Mouse (Mus musculus) intestine, embryonic 15.5 days (tissue): ENCODE results near the gene Map3k6. TPM values are rescaled to one million over a fixed set of nuclear protein-coding genes. Genes with fewer than 3 reads are reported as not detected.
A peak's percentile ranks its signal among the peaks of the same experiment; 100 is the strongest.

Source experiments
- ATAC-seq: fragments of 200-750 bp; cut with Nextera tagmentation; 2 replicates; pipeline ENCODE4 v1.8.0; 2017; ENCODE audit warnings: moderate TSS enrichment, moderate library complexity
- H3K27ac ChIP-seq: fragments of 300-500 bp; sonication (generic); 2 replicates; pipeline ENCODE4 v1.5.1; 2015; ENCODE audit warnings: mild to moderate bottlenecking, inconsistent platforms
- H3K27me3 ChIP-seq: fragments of 300-500 bp; sonication (generic); replicated peaks from 2 replicates; pipeline ENCODE4 v1.6.1; 2015; ENCODE audit warnings: inconsistent platforms
- H3K36me3 ChIP-seq: fragments of 300-500 bp; sonication (generic); 2 replicates; pipeline ENCODE4 v1.6.1; 2015; ENCODE audit warnings: inconsistent platforms
- H3K4me1 ChIP-seq: fragments of 300-500 bp; sonication (generic); replicated peaks from 2 replicates; pipeline ENCODE4 v1.6.1; 2015; ENCODE audit warnings: inconsistent platforms
- H3K4me2 ChIP-seq: fragments of 300-500 bp; sonication (generic); replicated peaks from 2 replicates; pipeline ENCODE4 v1.6.1; 2015; ENCODE audit warnings: mild to moderate bottlenecking, inconsistent platforms
- H3K4me3 ChIP-seq: fragments of 300-500 bp; sonication (generic); replicated peaks from 2 replicates; pipeline ENCODE4 v1.5.1; 2015; ENCODE audit warnings: inconsistent platforms
- H3K9ac ChIP-seq: fragments of 300-500 bp; sonication (generic); 2 replicates; pipeline ENCODE4 v1.6.1; 2015; ENCODE audit warnings: inconsistent platforms
- H3K9me3 ChIP-seq: fragments of 300-500 bp; sonication (generic); 2 replicates; pipeline ENCODE4 v1.6.1; 2016; ENCODE audit warnings: inconsistent platforms
- WGBS: fragments of 180-500 bp; shearing (Covaris S2); methylation state at CpG from one replicate; pipeline ENCODE4 v1.1.7; 2015; 5-methylcytosine and 5-hydroxymethylcytosine counted together
- polyA plus RNA-seq: library from polyadenylated mRNA; unstranded; fragments of >200 nt; fragmentation: Nextera tagmentation; extraction: Ambion mirVana; gene quantifications from 2 replicates; pipeline ENCODE4 v1.2.1, GENCODE M21; 2015

Gene Map3k6
- polyA plus RNA-seq, 1 experiment from 2014 or later = 3.0 TPM

- Histone ChIP-seq H3K4me2 (no peak overlapping the region), H3K27ac (peak overlapping the region; percentile 44; the same call in 1 of the 2 replicates), H3K4me3 (no peak overlapping the region), H3K36me3 (no peaks in the 10 kb centered on the region), H3K4me1 (peaks cover 54% of the 10 kb centered on the region), H3K27me3 (no peaks in the 10 kb centered on the region), H3K9me3 (no peaks in the 10 kb centered on the region), H3K9ac (no peak overlapping the region)
- WGBS = 92% methylated on average over 3 of the region's 3 CpGs
- no peak for ATAC-seq
Observed at GRCm38 (mm10) chr4:133202254-133202653, 38.4 kb upstream of the Map3k6 start.

GRCm38 (mm10) chr4:133203591-133203990 is 37.0 kb upstream of the Map3k6 start:
- peaks cover 41% of the 10 kb centered on the region for H3K4me1 ChIP-seq
- no peak overlapping the region for H3K9ac ChIP-seq
- no peaks in the 10 kb centered on the region for H3K9me3 ChIP-seq
- no peak overlapping the region for H3K4me3 ChIP-seq
- 69% methylated on average over 3 of the region's 3 CpGs for WGBS
- no peaks in the 10 kb centered on the region for H3K36me3 ChIP-seq
- no peaks in the 10 kb centered on the region for H3K27me3 ChIP-seq
- H3K27ac ChIP-seq = no peak overlapping the region
- no peak overlapping the region for H3K4me2 ChIP-seq
- ATAC-seq = no peak

- H3K9ac ChIP-seq = no peak overlapping the region
- no peak overlapping the region for H3K4me2 ChIP-seq
- no peaks in the 10 kb centered on the region for H3K9me3 ChIP-seq
- H3K4me1 ChIP-seq = peaks cover 33% of the 10 kb centered on the region
- H3K4me3 ChIP-seq = no peak overlapping the region
- 24% methylated on average over 7 of the region's 7 CpGs for WGBS
- no peaks in the 10 kb centered on the region for H3K36me3 ChIP-seq
- no peaks in the 10 kb centered on the region for H3K27me3 ChIP-seq
- ATAC-seq = no peak
- H3K27ac ChIP-seq = peak overlapping the region; percentile 38
Observed at GRCm38 (mm10) chr4:133204379-133204778, 36.2 kb upstream of the Map3k6 start.

- Histone ChIP-seq H3K4me3 (no peak overlapping the region), H3K9me3 (no peaks in the 10 kb centered on the region), H3K4me2 (no peak overlapping the region), H3K27ac (no peak overlapping the region), H3K4me1 (peaks cover 27% of the 10 kb centered on the region), H3K9ac (no peak overlapping the region), H3K36me3 (no peaks in the 10 kb centered on the region), H3K27me3 (peaks cover 13% of the 10 kb centered on the region)
- no peak for ATAC-seq
- WGBS = 4% methylated on average over 11 of the region's 11 CpGs
Observed at GRCm38 (mm10) chr4:133209366-133209765, 31.3 kb upstream of the Map3k6 start.

GRCm38 (mm10) chr4:133210023-133210787 is 30.4 kb upstream of the Map3k6 start:
- Histone ChIP-seq H3K4me1 (peaks cover 18% of the 10 kb centered on the region), H3K4me3 (no peak overlapping the region), H3K9me3 (no peaks in the 10 kb centered on the region), H3K27ac (no peak overlapping the region), H3K27me3 (peaks cover 13% of the 10 kb centered on the region), H3K9ac (no peak overlapping the region), H3K36me3 (no peaks in the 10 kb centered on the region), H3K4me2 (no peak overlapping the region)
- no peak for ATAC-seq
- WGBS = 92% methylated on average over 24 of the region's 24 CpGs

GRCm38 (mm10) chr4:133210788-133211390 is 29.7 kb upstream of the Map3k6 start:
- Histone ChIP-seq H3K4me1 (peaks cover 18% of the 10 kb centered on the region), H3K27ac (no peak overlapping the region), H3K9me3 (no peaks in the 10 kb centered on the region), H3K4me2 (no peak overlapping the region), H3K9ac (no peak overlapping the region), H3K4me3 (no peak overlapping the region), H3K27me3 (peaks cover 13% of the 10 kb centered on the region), H3K36me3 (no peaks in the 10 kb centered on the region)
- ATAC-seq = no peak
- 94% methylated on average over 19 of the region's 19 CpGs for WGBS

- Histone ChIP-seq H3K4me1 (peaks cover 18% of the 10 kb centered on the region), H3K36me3 (no peaks in the 10 kb centered on the region), H3K9me3 (no peaks in the 10 kb centered on the region), H3K4me3 (peak within 1 kb of the TSS; percentile 67), H3K27me3 (peaks cover 13% of the 10 kb centered on the region), H3K9ac (peak within 1 kb of the TSS; percentile 54), H3K4me2 (peak within 1 kb of the TSS; percentile 100), H3K27ac (no peak within 1 kb of the TSS)
- peak; percentile 61 for ATAC-seq
- 3% methylated on average over 52 of the region's 52 CpGs for WGBS
Observed at GRCm38 (mm10) chr4:133211751-133212561, 28.7 kb upstream of the Map3k6 start, which contains the start of the genes Cd164l2 and Gpr3. TSS of gene Cd164l2 (plus strand) at chr4:133212131. TSS of gene Gpr3 (minus strand) at chr4:133212536.

- peak; percentile 91 for ATAC-seq
- 1% methylated on average over 44 of the region's 44 CpGs for WGBS
- Histone ChIP-seq H3K36me3 (no peaks in the 10 kb centered on the region), H3K27me3 (peaks cover 13% of the 10 kb centered on the region), H3K4me3 (peak overlapping the region; percentile 67), H3K9me3 (no peaks in the 10 kb centered on the region), H3K4me2 (peak overlapping the region; percentile 100), H3K27ac (no peak overlapping the region), H3K9ac (peak overlapping the region; percentile 54), H3K4me1 (peaks cover 18% of the 10 kb centered on the region)
Observed at GRCm38 (mm10) chr4:133212562-133213267, 27.9 kb upstream of the Map3k6 start.

GRCm38 (mm10) chr4:133213268-133213590 is 27.4 kb upstream of the Map3k6 start:
- peak overlapping the region; percentile 54; the same call in 1 of the 2 replicates for H3K9ac ChIP-seq
- no peaks in the 10 kb centered on the region for H3K9me3 ChIP-seq
- H3K4me1 ChIP-seq = peaks cover 18% of the 10 kb centered on the region
- H3K4me3 ChIP-seq = peak overlapping the region; percentile 67
- no peaks in the 10 kb centered on the region for H3K36me3 ChIP-seq
- no peak overlapping the region for H3K27ac ChIP-seq
- WGBS = 2% methylated on average over 9 of the region's 9 CpGs
- peaks cover 13% of the 10 kb centered on the region for H3K27me3 ChIP-seq
- ATAC-seq = peak; percentile 27
- H3K4me2 ChIP-seq = peak overlapping the region; percentile 100

- no peaks in the 10 kb centered on the region for H3K36me3 ChIP-seq
- no peak for ATAC-seq
- 22% methylated on average over 10 of the region's 10 CpGs for WGBS
- no peak overlapping the region for H3K27ac ChIP-seq
- H3K9ac ChIP-seq = no peak overlapping the region
- no peak overlapping the region for H3K4me3 ChIP-seq
- peak overlapping the region; percentile 100 for H3K4me2 ChIP-seq
- H3K4me1 ChIP-seq = peaks cover 18% of the 10 kb centered on the region
- no peaks in the 10 kb centered on the region for H3K9me3 ChIP-seq
- H3K27me3 ChIP-seq = peaks cover 13% of the 10 kb centered on the region
Observed at GRCm38 (mm10) chr4:133213661-133214060, 27.0 kb upstream of the Map3k6 start.

- WGBS = 5% methylated on average over 5 of the region's 5 CpGs
- H3K4me3 ChIP-seq = no peak overlapping the region
- H3K27me3 ChIP-seq = peaks cover 8% of the 10 kb centered on the region; the same call in 1 of the 2 replicates
- H3K9me3 ChIP-seq = no peaks in the 10 kb centered on the region
- no peak overlapping the region for H3K4me2 ChIP-seq
- no peak for ATAC-seq
- no peaks in the 10 kb centered on the region for H3K36me3 ChIP-seq
- peaks cover 19% of the 10 kb centered on the region for H3K4me1 ChIP-seq
- H3K27ac ChIP-seq = no peak overlapping the region
- H3K9ac ChIP-seq = no peak overlapping the region
Observed at GRCm38 (mm10) chr4:133217641-133218040, 23.0 kb upstream of the Map3k6 start.

GRCm38 (mm10) chr4:133218745-133219144 is 21.9 kb upstream of the Map3k6 start:
- Histone ChIP-seq H3K27ac (no peak overlapping the region), H3K9me3 (no peaks in the 10 kb centered on the region), H3K27me3 (peaks cover 8% of the 10 kb centered on the region; the same call in 1 of the 2 replicates), H3K4me3 (no peak overlapping the region), H3K9ac (no peak overlapping the region), H3K36me3 (no peaks in the 10 kb centered on the region), H3K4me1 (peaks cover 8% of the 10 kb centered on the region), H3K4me2 (no peak overlapping the region)
- no peak for ATAC-seq
- 85% methylated on average over 3 of the region's 3 CpGs for WGBS
